Mouse (Mus musculus) retina, postnatal 1 day (tissue): ENCODE results near the gene Stk32c.
A peak's percentile ranks its signal among the peaks of the same experiment; 100 is the strongest.

ENCODE experiments used
- DNase-seq: peaks from one replicate; pipeline ENCODE4 v3.0.0-alpha.2; 2012

Stk32c gene

DNA sequence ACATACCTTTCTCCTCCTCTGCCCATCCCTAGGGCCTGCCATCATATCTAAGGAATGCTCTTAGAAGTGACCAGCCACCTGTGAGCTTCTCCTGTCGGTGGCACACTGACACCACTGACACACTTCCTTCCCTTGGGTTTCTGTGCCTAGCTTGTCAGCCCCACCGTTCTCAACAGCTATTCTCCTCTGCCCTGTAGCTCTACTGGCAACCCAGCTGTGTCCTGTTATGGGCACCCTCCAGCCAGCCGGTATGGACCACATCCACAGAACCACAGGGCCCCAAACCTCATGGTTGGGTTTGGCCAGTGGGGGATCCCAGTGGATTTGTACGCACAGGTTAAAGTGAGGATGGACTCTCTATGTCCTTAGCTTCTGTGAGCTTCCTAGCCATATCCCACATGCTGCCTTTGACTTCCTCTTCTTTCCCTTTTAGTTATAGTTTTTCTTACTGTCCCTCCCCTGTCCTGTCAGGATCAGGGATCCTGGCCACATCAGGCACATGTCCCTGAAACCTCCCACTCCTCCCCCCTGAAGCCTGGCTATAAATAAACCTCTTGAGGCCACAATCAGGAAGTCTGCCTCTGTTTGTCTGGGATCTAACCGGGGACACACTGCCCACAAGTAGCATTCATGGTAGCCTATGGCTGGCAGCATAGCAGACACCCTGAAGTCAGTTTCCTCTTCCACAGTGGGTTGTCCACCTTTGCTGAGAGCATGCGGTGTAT, 15.5 kb upstream of the Stk32c start:
- DNase-seq: no peak

DNA sequence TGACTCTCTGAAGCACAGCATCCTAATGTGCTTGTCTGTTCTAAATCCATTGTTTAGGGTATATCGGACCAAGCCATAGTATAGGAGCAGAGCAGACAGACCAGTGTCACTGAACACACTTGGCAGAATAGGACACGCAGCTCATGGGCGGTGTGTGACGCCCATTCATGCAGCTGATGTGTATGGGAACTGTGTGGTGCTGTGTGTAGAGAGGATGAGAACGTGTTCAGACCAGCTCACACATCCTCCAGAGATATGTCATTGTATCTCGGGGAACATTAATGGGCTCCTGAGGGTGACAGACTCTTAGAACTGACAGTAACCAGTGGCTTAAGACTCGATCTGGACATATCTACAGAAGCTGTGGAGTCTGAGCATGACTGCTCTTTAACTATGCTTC, 13.3 kb upstream of the Stk32c start:
- no peak for DNase-seq

DNA sequence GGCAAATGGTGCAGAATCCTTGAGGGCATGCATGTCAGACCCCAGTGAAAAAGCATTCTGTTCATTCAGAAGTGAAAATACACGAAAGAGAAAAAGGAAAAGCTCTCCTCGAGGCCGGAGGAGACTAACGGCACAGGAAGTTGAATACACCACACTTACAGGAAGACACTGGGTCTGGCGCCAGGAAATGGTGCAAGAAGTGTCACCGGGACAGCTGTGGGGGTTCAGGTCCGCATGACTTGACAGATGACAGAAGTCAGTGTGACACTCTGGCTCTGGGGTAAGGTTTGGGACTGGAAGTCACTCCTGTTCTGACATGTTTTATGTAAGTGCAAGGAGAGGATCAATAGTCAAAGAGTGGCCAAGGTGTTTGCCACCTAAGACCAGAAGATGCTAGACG, 11.6 kb upstream of the Stk32c start:
- no peak for DNase-seq

DNA sequence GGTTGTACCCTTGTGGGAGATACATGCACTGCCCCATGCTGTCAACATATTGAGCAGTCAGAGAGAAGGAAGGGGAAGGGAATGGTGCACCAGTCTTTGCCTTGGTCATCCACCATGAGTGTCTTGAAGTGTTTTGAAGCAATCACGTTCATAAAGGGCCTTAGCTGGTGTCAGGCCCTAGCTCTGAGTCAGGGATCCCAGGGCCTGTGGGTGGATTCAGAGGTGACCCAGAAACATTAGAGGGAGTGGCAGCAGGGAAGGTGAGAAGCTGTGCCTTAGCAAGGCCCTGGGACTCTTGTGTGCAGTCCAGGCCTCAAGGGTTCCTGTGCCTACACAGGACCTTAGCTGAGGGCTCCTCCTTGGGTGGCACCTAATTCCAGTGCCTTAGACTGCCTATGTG, 11.0 kb upstream of the Stk32c start:
- no peak for DNase-seq

DNA sequence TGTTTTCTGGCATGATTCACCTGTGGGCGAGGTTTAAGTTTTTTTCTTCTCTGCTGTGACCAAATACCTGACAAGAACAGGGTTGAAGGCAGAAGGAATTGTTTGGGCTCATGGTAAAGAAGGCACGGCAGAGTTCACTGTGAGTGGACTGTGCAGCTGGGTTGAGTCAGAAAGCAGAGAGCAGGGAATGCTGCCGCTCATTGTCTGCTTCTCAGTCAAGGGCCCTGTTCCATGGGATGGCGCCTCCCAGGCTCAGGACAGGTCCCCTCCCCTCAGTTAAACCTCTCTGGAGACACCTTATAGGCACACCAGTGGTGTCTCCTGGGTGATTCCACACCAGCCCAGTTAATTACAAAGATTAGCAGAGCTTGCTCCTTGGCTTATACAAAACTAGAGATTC, 9.2 kb upstream of the Stk32c start:
- no peak for DNase-seq

DNA sequence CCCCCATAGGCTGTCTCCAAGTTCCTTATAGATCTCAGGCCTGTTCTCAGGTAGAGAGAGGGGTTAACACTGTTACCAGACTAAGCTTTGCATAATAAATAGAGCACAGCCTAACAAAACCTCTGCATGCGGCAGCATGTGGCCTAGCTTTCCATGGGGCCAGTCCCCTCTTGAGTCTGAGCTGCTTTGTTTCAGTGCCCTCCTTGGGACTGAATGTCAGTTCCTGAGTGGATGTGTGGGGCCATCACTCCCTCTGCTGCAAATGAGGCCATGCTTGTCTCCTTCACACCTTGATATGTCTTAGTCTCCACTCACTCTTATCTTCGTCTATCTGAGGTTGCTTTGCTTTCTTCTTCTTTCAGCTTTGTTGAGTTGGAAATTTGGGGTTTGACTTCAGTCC, 8.7 kb upstream of the Stk32c start:
- no peak for DNase-seq

DNA sequence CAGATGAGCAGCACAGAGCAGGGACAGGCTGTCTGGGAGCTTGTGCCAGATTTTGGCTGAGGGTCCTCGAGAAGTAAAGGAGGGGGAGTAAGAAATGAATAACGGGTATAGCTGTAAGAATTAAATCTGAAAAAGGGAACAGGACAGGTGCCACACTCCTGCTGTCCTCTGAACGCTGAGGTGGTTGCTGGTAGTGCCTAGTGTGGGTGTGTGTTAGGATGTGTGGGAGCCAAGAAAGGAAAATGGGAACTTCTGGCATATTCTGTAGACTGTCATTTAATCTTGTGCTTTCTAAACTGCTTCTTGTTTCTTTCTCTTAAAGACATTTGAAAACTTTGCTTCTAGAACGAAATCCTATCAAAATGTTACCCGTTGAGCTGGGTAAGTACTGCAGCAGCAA, 8.0 kb upstream of the Stk32c start:
- DNase-seq: no peak

- DNase-seq: peak; percentile 94
These were observed 7.2 kb upstream of the Stk32c start for GRCm38 (mm10) chr7:139220303-139220702.

DNA sequence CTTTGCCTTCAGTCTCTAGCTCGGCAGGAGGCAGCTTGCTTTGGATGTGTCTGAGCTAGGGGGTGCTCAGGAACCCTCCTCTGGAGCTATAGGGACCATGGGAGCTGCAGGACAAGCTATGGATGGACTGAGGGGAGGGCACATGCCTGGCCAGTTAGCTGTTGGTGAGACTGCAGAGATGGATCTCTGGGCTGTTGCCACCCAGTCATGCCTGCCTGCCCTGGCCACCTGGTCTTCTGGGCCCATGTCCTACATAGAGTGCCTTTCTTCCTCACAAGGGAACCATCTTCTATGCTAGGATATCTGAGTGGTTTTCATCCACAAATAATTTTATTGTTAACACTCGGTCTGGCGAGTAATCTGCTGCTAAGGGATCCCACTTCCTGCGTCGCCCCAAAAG, 6.4 kb upstream of the Stk32c start:
- DNase-seq: no peak

- no peak for DNase-seq
These were observed 5.7 kb upstream of the Stk32c start for GRCm38 (mm10) chr7:139218641-139219415.

- no peak for DNase-seq
These were observed 3.9 kb upstream of the Stk32c start for GRCm38 (mm10) chr7:139217046-139217445.

DNA sequence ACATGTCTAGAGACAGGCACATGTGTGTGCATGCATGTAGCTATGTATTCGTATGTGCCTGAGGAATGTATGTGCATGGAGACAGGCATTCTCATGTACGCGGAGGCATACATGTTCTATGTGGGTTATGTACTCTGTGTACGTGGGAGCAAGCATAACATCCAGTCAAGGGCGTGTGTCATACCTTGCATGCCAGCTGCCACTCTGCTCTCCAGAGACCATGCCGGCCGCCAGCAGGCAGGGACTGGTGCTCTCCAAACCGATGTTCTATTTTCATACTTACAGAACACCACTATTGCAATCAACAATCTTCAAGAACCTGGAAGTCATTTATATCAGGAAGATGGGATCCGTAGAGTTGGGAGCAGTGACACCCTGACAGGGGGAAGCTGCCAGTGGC, 3.4 kb upstream of the Stk32c start:
- DNase-seq: no peak

- DNase-seq: no peak
These were observed 2.8 kb upstream of the Stk32c start for GRCm38 (mm10) chr7:139215946-139216345.

- no peak for DNase-seq
These were observed 2.4 kb upstream of the Stk32c start for GRCm38 (mm10) chr7:139215516-139215915.

GRCm38 (mm10) chr7:139214596-139215340, 1.7 kb upstream of the Stk32c start:
- no peak for DNase-seq

DNA sequence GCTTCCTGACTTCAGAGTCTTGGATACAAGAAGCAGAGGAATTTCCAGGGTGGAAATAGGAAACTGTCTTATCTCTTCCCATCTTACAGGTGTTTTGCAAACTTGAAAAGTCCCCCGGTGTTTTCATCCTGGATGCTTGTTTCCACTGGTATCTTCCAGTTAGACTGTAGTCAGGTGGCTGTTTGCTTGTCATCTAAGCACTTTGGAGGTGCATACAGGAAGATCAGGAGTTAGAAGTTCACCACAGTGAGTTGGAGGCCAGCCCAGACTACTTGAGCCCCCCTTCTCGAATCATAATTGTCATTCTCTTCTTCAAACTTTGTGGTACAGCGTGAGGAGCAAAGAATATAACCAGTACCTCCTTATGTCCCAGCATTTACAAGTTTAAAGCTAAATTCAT, 1.1 kb upstream of the Stk32c start:
- DNase-seq: no peak

- no peak for DNase-seq
These were observed 644 bp upstream of the Stk32c start for GRCm38 (mm10) chr7:139213751-139214150.

DNA sequence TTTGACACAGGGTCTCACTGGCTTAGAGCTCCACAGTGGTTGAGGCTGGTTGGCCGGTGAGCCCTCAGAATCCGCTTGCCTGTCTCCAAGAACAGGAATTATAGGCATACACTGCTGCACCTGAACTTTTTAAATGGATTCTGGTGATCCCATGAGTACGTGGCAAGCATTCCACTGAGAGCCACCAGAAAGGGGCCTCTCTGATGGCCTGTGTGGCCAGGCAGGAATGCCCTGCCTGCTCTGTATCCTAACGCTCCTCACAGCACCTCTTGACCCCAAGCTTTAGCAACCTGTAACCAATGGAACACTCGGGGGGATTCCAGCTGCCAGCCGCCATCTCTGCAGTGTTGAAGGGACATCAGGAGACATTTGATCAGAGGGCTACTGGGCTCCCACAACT, 1.3 kb downstream of the Stk32c start:
- no peak for DNase-seq

DNA sequence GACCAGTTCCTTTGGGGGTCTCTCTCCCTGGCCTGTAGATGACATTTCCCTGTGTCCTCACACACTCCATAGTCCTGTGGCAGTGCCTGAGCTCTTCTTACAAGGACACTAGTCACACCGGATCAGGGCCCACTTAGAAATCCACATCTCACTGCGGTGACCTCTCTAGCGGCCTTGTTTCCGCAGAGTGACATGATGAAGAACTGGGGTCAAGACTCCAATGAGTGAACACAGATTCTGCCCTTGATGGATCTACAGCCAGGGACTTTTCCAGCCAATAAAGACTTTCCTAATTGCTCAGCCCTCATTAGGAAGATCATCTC, 4.4 kb downstream of the Stk32c start:
- DNase-seq: no peak

- DNase-seq: peak; percentile 87
These were observed 4.9 kb downstream of the Stk32c start for GRCm38 (mm10) chr7:139208023-139208772.

GRCm38 (mm10) chr7:139201209-139201608, 11.9 kb downstream of the Stk32c start:
- no peak for DNase-seq

DNA sequence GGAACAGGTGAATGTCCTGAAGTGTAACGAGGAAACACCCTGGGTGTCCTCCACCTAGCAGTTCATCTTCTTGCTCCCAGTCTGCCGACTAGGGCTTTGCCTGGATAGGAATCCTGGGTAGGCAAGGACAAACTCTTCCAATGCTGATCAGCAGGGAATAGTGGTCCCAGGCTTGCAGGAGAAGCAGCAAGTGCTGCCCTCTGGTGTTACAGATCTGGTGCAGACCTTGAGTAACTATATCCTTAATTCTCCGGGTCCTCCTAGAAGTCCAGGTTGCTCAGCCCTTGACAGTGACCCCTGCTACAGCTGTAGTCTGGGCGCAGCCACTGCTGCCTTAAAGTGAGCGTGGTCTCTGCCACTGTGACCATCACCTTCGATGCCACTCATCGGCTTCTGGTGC, 13.0 kb downstream of the Stk32c start:
- peak; percentile 87 for DNase-seq

DNA sequence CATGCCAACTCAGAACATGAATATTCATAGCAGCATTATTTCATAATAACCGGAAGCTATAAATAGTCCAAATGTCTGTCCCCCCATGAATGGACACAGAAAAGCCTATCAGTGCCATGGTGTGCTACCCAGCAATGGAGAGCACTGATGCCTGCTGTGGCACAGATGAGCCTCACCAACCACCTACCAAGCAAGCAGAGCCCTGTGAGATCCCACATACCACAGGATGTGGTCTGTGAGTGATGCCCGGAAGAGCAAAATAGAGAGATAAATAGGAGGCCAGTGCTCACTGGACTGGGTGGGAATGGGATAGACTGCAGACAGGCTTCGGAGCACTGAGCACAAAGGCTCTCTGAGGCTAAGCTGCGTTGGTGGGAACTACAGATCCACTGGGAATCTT, 16.1 kb downstream of the Stk32c start:
- no peak for DNase-seq
